Mouse (Mus musculus): ENCODE results near the gene Mettl26.

GRCm38 (mm10) chr17:25918037-25918750 is 43.3 kb downstream of the Mettl26 start:
- no peak for TF ChIP-seq CTCF (IDR thresholded peaks at IDR 0.05)
- TF ChIP-seq EP300 (IDR thresholded peaks at IDR 0.05), result no peak

Data from lung, postnatal 0 days (tissue).